Mouse (Mus musculus) urinary bladder, postnatal 4 days (tissue): Measurements from ENCODE around the gene Tstd3.
"Not testable (repeated sequence)": the region's sequence is repeated elsewhere in the genome, so short reads cannot be mapped to it uniquely, and the experiment has no call there.

Experiments
- DNase-seq, 2 experiments: peaks; one replicate each; pipeline ENCODE4 v3.0.0; 2021 to 2022; ENCODE audit warnings: low spot score in 2 of 2

The Tstd3 gene

DNA sequence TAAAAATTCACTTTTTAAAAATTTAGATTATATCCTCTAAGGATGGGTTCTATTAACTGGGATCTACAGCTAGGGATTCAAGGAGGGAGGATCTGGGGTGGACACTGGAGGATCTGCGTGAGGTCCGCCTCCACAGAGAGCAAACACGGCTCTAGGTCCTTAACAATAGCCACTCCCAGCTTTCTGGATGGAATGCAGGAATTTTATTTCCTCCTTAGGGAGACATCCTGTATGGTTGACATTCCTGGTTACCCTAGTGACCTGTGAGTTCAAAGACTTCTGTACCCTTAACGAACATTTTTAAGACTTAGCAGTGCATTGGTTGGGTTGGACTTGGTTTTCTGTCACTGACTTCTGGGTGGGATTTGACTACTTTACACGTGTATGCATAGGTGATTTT is 21.3 kb downstream of the Tstd3 start:
- no peak for DNase-seq

DNA sequence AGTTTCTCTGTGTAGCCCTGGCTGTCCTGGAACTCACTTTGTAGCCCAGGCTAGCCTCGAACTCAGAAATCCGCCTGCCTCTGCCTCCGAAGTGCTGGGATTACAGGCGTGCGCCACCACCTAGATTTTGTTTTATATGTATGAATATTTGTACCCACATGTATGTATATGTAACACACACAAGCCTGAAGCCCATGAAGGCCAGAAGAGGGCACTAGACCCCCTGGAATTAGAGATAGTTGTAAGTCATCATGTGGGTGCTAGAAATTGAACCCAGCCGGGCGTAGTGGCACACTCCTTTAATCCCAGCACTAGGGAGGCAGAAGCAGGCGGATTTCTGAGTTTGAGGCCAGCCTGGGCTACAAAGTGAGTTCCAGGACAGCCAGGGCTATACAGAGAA is 22.9 kb downstream of the Tstd3 start:
- DNase-seq, result not testable (repeated sequence)

GRCm38 (mm10) chr4:21739169-21739568 is 27.8 kb downstream of the Tstd3 start:
- no peak for DNase-seq

DNA sequence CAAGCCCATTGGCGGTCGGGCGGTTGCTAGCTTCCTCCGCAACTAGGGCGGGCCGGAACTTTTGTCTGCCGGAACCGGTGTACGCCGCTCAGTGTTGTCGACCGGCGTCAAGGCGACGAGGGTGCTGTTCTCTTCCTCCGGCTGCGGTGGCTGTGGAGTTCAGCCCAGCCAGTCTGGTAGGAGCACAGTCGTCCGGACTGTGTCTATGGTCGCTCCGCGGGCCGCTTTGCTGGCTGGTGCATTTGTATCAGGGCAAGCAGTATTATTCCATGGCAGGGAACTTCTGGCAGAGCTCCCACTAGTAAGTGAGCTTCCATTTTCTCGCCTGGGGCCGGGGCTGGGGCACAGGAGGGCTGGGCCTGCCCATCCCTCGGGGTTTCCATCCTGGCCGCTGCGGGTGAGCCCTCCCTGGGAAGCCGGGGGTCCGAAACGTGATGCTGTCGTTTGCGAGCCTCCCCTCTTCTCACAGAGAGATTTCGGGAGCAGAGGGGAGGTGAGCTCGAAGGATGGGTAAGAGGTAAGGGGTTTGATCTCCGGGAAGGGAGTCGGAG is 39.3 kb downstream of the Tstd3 start, which contains the start of gene Ccnc:
Gene Ccnc, plus strand, starts transcription at position 87 of the 551 bp plus-strand sequence.
- peak; percentile 83 to 89 for DNase-seq

- no peak for DNase-seq
Measured at GRCm38 (mm10) chr4:21726912-21727614, 39.9 kb downstream of the Tstd3 start.

DNA sequence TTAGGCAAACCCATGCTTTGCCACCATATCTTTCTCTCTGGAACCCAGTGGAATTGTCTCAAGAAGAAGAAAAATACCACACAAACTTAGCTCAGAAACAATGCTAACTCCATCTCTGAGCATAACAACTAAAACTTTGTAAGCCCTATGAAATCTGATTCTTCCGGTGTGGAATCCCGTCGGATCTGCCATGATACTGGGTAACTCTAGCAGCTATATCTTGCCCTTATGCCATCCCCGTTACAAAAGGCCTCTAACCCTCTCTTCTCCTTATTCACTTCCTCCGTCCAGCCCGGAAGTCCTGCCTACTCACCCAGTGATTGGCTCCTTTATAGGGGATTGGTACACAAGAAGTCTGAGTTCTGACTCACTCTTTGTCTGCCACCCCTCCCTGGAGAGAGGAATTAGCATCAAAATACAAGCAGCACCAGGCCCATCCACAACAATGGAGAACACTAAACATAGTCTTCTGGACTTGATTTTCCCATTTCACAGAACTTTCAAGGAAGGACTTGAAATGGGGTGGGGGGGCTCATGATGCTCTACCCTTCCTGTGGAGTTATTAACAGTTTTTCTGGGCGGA is 44.2 kb downstream of the Tstd3 start:
- DNase-seq, result no peak

- peak; percentile 79 to 86 for DNase-seq
Measured at GRCm38 (mm10) chr4:21712147-21712546, 54.9 kb downstream of the Tstd3 start.
